Mouse (Mus musculus): ENCODE results near the gene Gm29797.

DNA sequence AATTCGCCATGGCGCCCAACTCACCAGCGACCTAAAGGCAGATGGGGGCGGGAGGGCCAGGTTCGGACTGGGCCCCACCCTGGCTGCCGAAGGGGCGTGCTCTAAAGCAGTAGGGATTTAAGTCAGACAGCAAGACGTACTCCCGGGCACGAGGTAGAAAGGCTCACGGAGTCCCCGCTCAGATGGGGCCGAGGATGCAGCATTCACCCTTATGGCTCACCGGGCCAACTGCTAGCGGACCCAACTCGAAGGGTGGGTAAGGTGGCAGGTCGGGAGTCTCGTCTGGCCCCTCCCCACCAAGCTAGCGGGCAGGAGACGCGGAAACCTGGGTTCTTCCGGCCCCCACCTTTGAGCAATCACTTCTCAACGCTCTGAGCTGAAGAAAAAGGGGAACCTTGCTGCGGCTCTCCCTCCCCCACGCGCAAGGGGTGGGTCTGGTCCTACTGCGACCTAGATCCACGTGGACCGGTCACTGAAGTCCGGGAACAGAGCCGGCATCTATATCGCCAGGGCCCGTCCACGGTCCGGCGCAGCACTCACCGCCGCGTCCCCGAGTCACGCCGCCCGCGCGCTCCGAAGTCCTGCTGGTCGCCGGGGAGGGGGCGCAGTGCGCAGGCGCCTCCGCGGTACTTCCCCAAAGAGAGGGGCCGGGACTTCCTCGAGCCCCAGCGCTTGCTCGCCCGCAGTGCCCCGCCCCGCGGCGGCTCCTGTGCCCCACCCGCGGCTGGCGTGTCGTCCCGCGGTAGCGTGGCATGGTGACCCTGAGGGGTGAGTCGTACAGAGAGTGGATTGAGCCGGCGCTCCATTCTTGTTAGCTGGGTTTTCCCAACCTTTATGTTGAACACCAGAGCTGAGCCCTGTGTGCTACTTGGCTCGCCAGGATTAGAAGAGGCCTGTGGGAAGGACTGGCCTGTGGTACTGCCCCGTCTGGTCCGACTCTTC is 36.8 kb downstream of the Gm29797 start, which contains the start of gene Rgs19:
- TF ChIP-seq CTCF (IDR thresholded peaks at IDR 0.05; ENCODE audit: borderline replicate concordance, insufficient read depth, low read length) (no peak), POLR2A (IDR thresholded peaks at IDR 0.05; ENCODE audit: low read depth, low read length) (peak; percentile 82)
